Mouse (Mus musculus) CD4-positive, CD25-positive, alpha-beta regulatory T cell, adult 2 months (primary cell): ENCODE measurements around the gene Gm3373.
"Not testable (repeated sequence)": the region's sequence is repeated elsewhere in the genome, so short reads cannot be mapped to it uniquely, and the experiment has no call there.

Source experiments
- DNase-seq: peaks from one replicate; pipeline ENCODE4 v3.0.0-alpha.2; 2012; ENCODE audit warnings: low read depth, low spot score

Gm3373 gene

GRCm38 (mm10) chr14:5741477-5741876, at the start of gene Gm3373:
Gm3373 (minus strand) TSS chr14:5741577.
- not testable (repeated sequence) for DNase-seq

- DNase-seq, result not testable (repeated sequence)
These were observed 54.0 kb downstream of the Gm3373 start, which contains the start of gene Gm9603 for GRCm38 (mm10) chr14:5687357-5687756. Gm9603 (minus strand) TSS chr14:5687457.
